Mouse (Mus musculus) kidney, adult 2 months (tissue): Measurements from ENCODE around the gene Efna3. TPM values are rescaled to one million over a fixed set of nuclear protein-coding genes. Genes with fewer than 3 reads are reported as not detected.

ENCODE experiments used
- DNase-seq: peaks from one replicate; pipeline ENCODE4 v3.0.0; 2021
- H3K27ac ChIP-seq: fragments of 200-500 bp; 2 replicates; pipeline ENCODE4 v1.5.1; 2012; ENCODE audit warnings: low read depth, low read length, control low read depth, inconsistent platforms; ENCODE audit not compliant: insufficient read depth
- H3K27me3 ChIP-seq: fragments of 200-500 bp; replicated peaks from 2 replicates; pipeline ENCODE4 v1.6.1; 2012; ENCODE audit warnings: mild to moderate bottlenecking, moderate library complexity, low read length, inconsistent platforms; ENCODE audit not compliant: control insufficient read depth, insufficient read depth
- H3K36me3 ChIP-seq: fragments of 200-500 bp; 2 replicates; pipeline ENCODE4 v1.6.1; 2012; ENCODE audit warnings: mild to moderate bottlenecking, moderate library complexity, low read length, inconsistent platforms; ENCODE audit not compliant: control insufficient read depth, insufficient read depth
- H3K4me1 ChIP-seq: fragments of 200-500 bp; 2 replicates; pipeline ENCODE4 v1.6.1; 2011; ENCODE audit warnings: low read length; ENCODE audit not compliant: control insufficient read depth, insufficient read depth
- H3K4me3 ChIP-seq: fragments of 200-500 bp; 2 replicates; pipeline ENCODE4 v1.5.1; 2011; ENCODE audit warnings: mild to moderate bottlenecking, low read depth, low read length, control low read depth; ENCODE audit not compliant: insufficient read depth
- CTCF ChIP-seq: fragments of 200-500 bp; conservative IDR thresholded peaks from 2 replicates; pipeline ENCODE4 v1.5.1; 2011; ENCODE audit warnings: low read depth, mild to moderate bottlenecking, control low read depth, low read length, moderate library complexity, mixed read lengths; ENCODE audit not compliant: insufficient read depth, insufficient read length
- POLR2A ChIP-seq: fragments of 200-500 bp; IDR thresholded peaks from one replicate; pipeline ENCODE4 v1.6.1; 2011; ENCODE audit warnings: low read depth, low read length, control low read depth
- WGBS: fragments of 180-500 bp; shearing (Covaris S2); methylation state at CpG from one replicate; pipeline ENCODE4 v1.1.7; 2018; 5-methylcytosine and 5-hydroxymethylcytosine counted together
- polyA plus RNA-seq: library from polyadenylated mRNA; depleted of rRNA; stranded (reverse); fragments of >200 nt; gene quantifications from 2 replicates; pipeline ENCODE4 v1.2.3, GENCODE M21; 2012

Gene Efna3
- polyA plus RNA-seq, 1 experiment, result 2.4 TPM

GRCm38 (mm10) chr3:89359630-89360029 is 36.9 kb upstream of the Efna3 start:
- 63% methylated on average over 6 of the region's 6 CpGs for WGBS
- no peak for DNase-seq
- Histone ChIP-seq H3K27me3 (no peaks in the 10 kb centered on the region), H3K4me1 (peaks cover 12% of the 10 kb centered on the region; the same call in 1 of the 2 replicates), H3K36me3 (no peaks in the 10 kb centered on the region), H3K27ac (no peak overlapping the region), H3K4me3 (no peak overlapping the region)
- TF ChIP-seq CTCF (no peak), POLR2A (no peak)

DNA sequence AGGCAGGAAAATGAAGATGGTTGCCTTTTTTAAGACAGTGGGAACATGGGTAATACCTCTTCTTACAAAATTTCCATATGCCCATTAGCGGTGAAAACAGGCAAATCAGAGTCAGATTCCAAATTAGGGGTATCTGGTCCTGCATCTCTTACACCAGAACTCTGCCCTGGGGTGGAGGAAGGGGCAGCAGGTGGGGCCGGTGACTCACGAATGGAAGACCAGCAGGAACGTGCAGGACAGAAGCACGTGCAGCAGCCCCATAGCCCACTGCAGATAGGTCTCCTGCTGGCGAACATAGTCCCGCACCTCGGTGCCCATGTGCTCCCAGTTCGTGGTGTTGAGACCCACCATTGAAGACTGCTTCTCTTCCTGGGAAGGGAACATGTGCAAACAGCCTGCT is 33.3 kb upstream of the Efna3 start:
- 78% methylated on average over 9 of the region's 9 CpGs for WGBS
- no peak for TF ChIP-seq POLR2A
- TF ChIP-seq CTCF, result no peak

GRCm38 (mm10) chr3:89355512-89355902 is 32.7 kb upstream of the Efna3 start:
- WGBS, result 52% methylated on average over 6 of the region's 6 CpGs
- peak overlapping the region; percentile 17 for H3K27ac ChIP-seq

More for the DNA sequence above, 33.3 kb upstream of the Efna3 start:
- no peaks in the 10 kb centered on the region for H3K27me3 ChIP-seq
- no peak overlapping the region for H3K4me3 ChIP-seq
- peak overlapping the region; percentile 17 for H3K27ac ChIP-seq
- H3K36me3 ChIP-seq, result no peaks in the 10 kb centered on the region
- peaks cover 12% of the 10 kb centered on the region; the same call in 1 of the 2 replicates for H3K4me1 ChIP-seq
- DNase-seq, result no peak

GRCm38 (mm10) chr3:89354816-89355511 is 32.2 kb upstream of the Efna3 start:
- WGBS, result 11% methylated on average over 5 of the region's 5 CpGs
- H3K27me3 ChIP-seq, result no peaks in the 10 kb centered on the region
- H3K36me3 ChIP-seq, result no peaks in the 10 kb centered on the region
- H3K27ac ChIP-seq, result peak overlapping the region; percentile 17; the same call in 1 of the 2 replicates
- TF ChIP-seq POLR2A, result no peak
- peak; percentile 84 for TF ChIP-seq CTCF
- peaks cover 14% of the 10 kb centered on the region; the same call in 1 of the 2 replicates for H3K4me1 ChIP-seq
- DNase-seq, result peak; percentile 95
- no peak overlapping the region for H3K4me3 ChIP-seq

More at GRCm38 (mm10) chr3:89355512-89355902, 32.7 kb upstream of the Efna3 start:
- Histone ChIP-seq H3K4me1 (peaks cover 12% of the 10 kb centered on the region; the same call in 1 of the 2 replicates), H3K36me3 (no peaks in the 10 kb centered on the region), H3K4me3 (no peak overlapping the region), H3K27me3 (no peaks in the 10 kb centered on the region)
- no peak for TF ChIP-seq POLR2A
- TF ChIP-seq CTCF, result no peak
- peak; percentile 82 for DNase-seq

GRCm38 (mm10) chr3:89351271-89351670 is 28.5 kb upstream of the Efna3 start:
- DNase-seq, result peak; percentile 83
- H3K4me3 ChIP-seq, result no peak overlapping the region
- 44% methylated on average over 5 of the region's 5 CpGs for WGBS
- no peak for TF ChIP-seq POLR2A
- TF ChIP-seq CTCF, result no peak
- H3K27ac ChIP-seq, result no peak overlapping the region
- H3K4me1 ChIP-seq, result peaks cover 14% of the 10 kb centered on the region; the same call in 1 of the 2 replicates
- no peaks in the 10 kb centered on the region for H3K36me3 ChIP-seq
- H3K27me3 ChIP-seq, result no peaks in the 10 kb centered on the region

DNA sequence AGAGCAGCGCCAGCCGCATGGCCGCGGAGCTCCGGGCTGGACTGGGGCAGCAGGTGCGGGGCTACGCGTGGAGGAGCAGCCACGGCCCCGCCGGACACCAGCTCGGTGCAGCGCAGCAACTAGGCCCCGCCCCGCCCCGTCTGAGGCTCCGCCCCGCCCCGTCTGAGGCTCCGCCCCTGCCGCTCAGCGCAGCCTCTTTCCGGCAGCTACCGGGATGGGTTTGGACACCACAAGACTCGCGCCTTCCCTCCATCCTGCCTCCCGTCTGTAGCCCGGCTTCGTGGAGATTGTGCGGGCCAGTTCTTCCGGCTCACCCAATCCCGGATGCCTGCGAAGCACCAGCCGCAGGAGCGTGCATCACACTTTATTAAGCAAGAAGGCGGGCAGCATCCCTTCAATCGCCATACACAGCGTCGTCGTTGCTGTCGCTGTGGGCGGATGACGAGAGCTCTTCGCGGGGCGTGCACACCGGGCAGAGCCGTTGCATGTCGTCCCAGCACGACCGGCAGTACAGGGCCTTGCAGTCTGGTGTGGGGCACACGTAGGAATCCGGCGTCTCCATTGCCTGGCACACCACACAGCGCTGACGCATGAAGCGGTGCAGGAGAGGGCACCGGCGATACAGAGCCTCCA is 27.2 kb upstream of the Efna3 start, which contains the start of gene Adam15:
Adam15 (minus strand) TSS at position 128 of the 633 bp plus-strand sequence.
- TF ChIP-seq POLR2A (no peak), CTCF (no peak)
- peak; percentile 95 for DNase-seq
- Histone ChIP-seq H3K27ac (peak within 1 kb of the TSS; percentile 53), H3K4me3 (peak within 1 kb of the TSS; percentile 62), H3K4me1 (peaks cover 4% of the 10 kb centered on the region; the same call in 1 of the 2 replicates), H3K36me3 (no peaks in the 10 kb centered on the region), H3K27me3 (no peaks in the 10 kb centered on the region)
- WGBS, result under 1% methylated on average over 59 of the region's 59 CpGs
